Mouse (Mus musculus) CH12.LX (cell line): ENCODE data around the gene Nup50. TPM values are rescaled to one million over a fixed set of nuclear protein-coding genes. Genes with fewer than 3 reads are reported as not detected.

Experiments used
- DNase-seq: peaks from one replicate; pipeline ENCODE4 v3.0.0-alpha.2; 2013; ENCODE audit errors: extremely low read depth
- H3K27ac ChIP-seq: 2 replicates; pipeline ENCODE4 v1.5.1; 2012; ENCODE audit warnings: low read depth, mild to moderate bottlenecking, control low read depth, moderate library complexity; ENCODE audit not compliant: insufficient read depth
- H3K27me3 ChIP-seq: replicated peaks from 2 replicates; pipeline ENCODE3; 2012; ENCODE audit warnings: inconsistent platforms
- H3K36me3 ChIP-seq, 2 experiments: replicated peaks in 1 of 2; 2 replicates each; pipeline versions ENCODE3 to v1.6.1; 2012; ENCODE audit warnings: inconsistent platforms in 1 of 2, low read length in 1 of 2, mild to moderate bottlenecking in 1 of 2, mixed read lengths in 1 of 2, moderate library complexity in 1 of 2; ENCODE audit not compliant: control insufficient read depth in 1 of 2, insufficient read depth in 1 of 2
- H3K4me1 ChIP-seq, 2 experiments: 2 replicates each; pipeline ENCODE4 v1.6.1; 2012; ENCODE audit warnings: inconsistent platforms in 1 of 2, moderate library complexity in 1 of 2; ENCODE audit not compliant: insufficient read depth in 2 of 2, control insufficient read depth in 1 of 2
- H3K4me2 ChIP-seq: 2 replicates; pipeline ENCODE4 v1.6.1; 2012; ENCODE audit warnings: low read depth, mild to moderate bottlenecking, control low read depth; ENCODE audit not compliant: poor library complexity, insufficient read depth, severe bottlenecking
- H3K4me3 ChIP-seq, 3 experiments: fragments of 150-350 bp in 1 of 3; sonication (generic) in 1 of 3; replicated peaks in 1 of 3; 2 replicates each; pipeline versions ENCODE3 to v1.5.1; 2011 to 2012; ENCODE audit warnings: low read depth in 2 of 3, low read length in 2 of 3, mild to moderate bottlenecking in 2 of 3, moderate library complexity in 2 of 3, control low read depth in 1 of 3, improper control_type of control experiment in 1 of 3, inconsistent platforms in 1 of 3, mixed read lengths in 1 of 3; ENCODE audit not compliant: poor library complexity in 1 of 3
- H3K79me2 ChIP-seq: replicated peaks from 2 replicates; pipeline ENCODE4 v1.6.1; 2012; ENCODE audit warnings: mild to moderate bottlenecking, moderate library complexity; ENCODE audit not compliant: control insufficient read depth, poor library complexity, insufficient read depth, severe bottlenecking; ENCODE audit errors: extremely low read depth
- H3K9ac ChIP-seq: 2 replicates; pipeline ENCODE4 v1.6.1; 2012; ENCODE audit warnings: low read depth, mild to moderate bottlenecking, control low read depth, moderate library complexity; ENCODE audit not compliant: insufficient read depth
- H3K9me3 ChIP-seq: replicated peaks from 2 replicates; pipeline ENCODE3; 2012; ENCODE audit warnings: low read length, inconsistent platforms, mixed read lengths
- BHLHE40 ChIP-seq: IDR thresholded peaks from 2 replicates; pipeline ENCODE4 v1.6.1; 2011; ENCODE audit warnings: mild to moderate bottlenecking, low read depth, low read length, improper control_type of control experiment
- CHD1 ChIP-seq: IDR thresholded peaks from 2 replicates; pipeline ENCODE4 v1.6.1; 2012; ENCODE audit warnings: low read depth, low read length, improper control_type of control experiment, inconsistent platforms
- CHD2 ChIP-seq: IDR thresholded peaks from 2 replicates; pipeline ENCODE4 v1.6.1; 2011; ENCODE audit warnings: low read length, improper control_type of control experiment
- CTCF ChIP-seq, 2 experiments: IDR thresholded peaks in 1 of 2; conservative IDR thresholded peaks in 1 of 2; 2 replicates each; pipeline ENCODE4 v1.5.1; 2011 to 2012; ENCODE audit warnings: low read depth in 2 of 2, low read length in 2 of 2, improper control_type of control experiment in 1 of 2, inconsistent platforms in 1 of 2, mild to moderate bottlenecking in 1 of 2, moderate library complexity in 1 of 2
- E2F4 ChIP-seq: IDR thresholded peaks from 2 replicates; pipeline ENCODE4 v1.6.1; 2011; ENCODE audit warnings: low read depth, low read length, improper control_type of control experiment; ENCODE audit not compliant: insufficient replicate concordance
- ELF1 ChIP-seq: IDR thresholded peaks from 2 replicates; pipeline ENCODE4 v1.6.1; 2014; ENCODE audit warnings: low read depth, mild to moderate bottlenecking, inconsistent platforms, low read length, improper control_type of control experiment
- EP300 ChIP-seq: IDR thresholded peaks from 2 replicates; pipeline ENCODE4 v1.6.1; 2011; ENCODE audit warnings: low read length, improper control_type of control experiment
- ETS1 ChIP-seq: conservative IDR thresholded peaks from 2 replicates; pipeline ENCODE4 v1.6.1; 2012; ENCODE audit warnings: low read depth, mild to moderate bottlenecking, inconsistent platforms, low read length, improper control_type of control experiment, moderate library complexity
- GABPA ChIP-seq: IDR thresholded peaks from 2 replicates; pipeline ENCODE4 v1.6.1; 2012; ENCODE audit warnings: low read depth, low read length, improper control_type of control experiment, inconsistent platforms; ENCODE audit not compliant: insufficient replicate concordance
- HCFC1 ChIP-seq: IDR thresholded peaks from 2 replicates; pipeline ENCODE4 v1.6.1; 2012; ENCODE audit warnings: low read depth, mild to moderate bottlenecking, inconsistent platforms, low read length, improper control_type of control experiment
- IRF4 ChIP-seq: IDR thresholded peaks from 2 replicates; pipeline ENCODE4 v1.6.1; 2014; ENCODE audit warnings: low read depth, mild to moderate bottlenecking, inconsistent platforms, low read length, improper control_type of control experiment
- JUN ChIP-seq: IDR thresholded peaks from 2 replicates; pipeline ENCODE4 v1.6.1; 2011; ENCODE audit warnings: low read depth, mild to moderate bottlenecking, low read length, improper control_type of control experiment, moderate library complexity; ENCODE audit not compliant: insufficient read depth
- JUND ChIP-seq: conservative IDR thresholded peaks from 2 replicates; pipeline ENCODE4 v1.6.1; 2011; ENCODE audit warnings: low read depth, low read length, improper control_type of control experiment
- KAT2A ChIP-seq: IDR thresholded peaks from 2 replicates; pipeline ENCODE4 v1.6.1; 2012; ENCODE audit warnings: low read length, improper control_type of control experiment, inconsistent platforms; ENCODE audit not compliant: insufficient replicate concordance
- MAFK ChIP-seq: IDR thresholded peaks from 2 replicates; pipeline ENCODE4 v1.6.1; 2011; ENCODE audit warnings: low read length, improper control_type of control experiment; ENCODE audit not compliant: insufficient replicate concordance
- MAX ChIP-seq: IDR thresholded peaks from 2 replicates; pipeline ENCODE4 v1.6.1; 2011; ENCODE audit warnings: low read length, improper control_type of control experiment
- MAZ ChIP-seq: IDR thresholded peaks from 2 replicates; pipeline ENCODE4 v1.6.1; 2012; ENCODE audit warnings: low read depth, mild to moderate bottlenecking, inconsistent platforms, low read length, improper control_type of control experiment, moderate library complexity
- MEF2A ChIP-seq: IDR thresholded peaks from 2 replicates; pipeline ENCODE4 v1.6.1; 2014; ENCODE audit warnings: low read depth, mild to moderate bottlenecking, inconsistent platforms, low read length, improper control_type of control experiment, borderline replicate concordance
- MXI1 ChIP-seq: IDR thresholded peaks from 2 replicates; pipeline ENCODE4 v1.6.1; 2011; ENCODE audit warnings: mild to moderate bottlenecking, low read depth, low read length, improper control_type of control experiment
- MYC ChIP-seq: IDR thresholded peaks from 2 replicates; pipeline ENCODE4 v1.6.1; 2011; ENCODE audit warnings: low read depth, mild to moderate bottlenecking, improper control_type of control experiment, low read length
- NELFE ChIP-seq: IDR thresholded peaks from 2 replicates; pipeline ENCODE4 v1.6.1; 2011; ENCODE audit warnings: low read depth, low read length, improper control_type of control experiment
- NRF1 ChIP-seq: IDR thresholded peaks from 2 replicates; pipeline ENCODE4 v1.6.1; 2014; ENCODE audit warnings: low read depth, mild to moderate bottlenecking, inconsistent platforms, low read length, improper control_type of control experiment, moderate library complexity
- PAX5 ChIP-seq: IDR thresholded peaks from 2 replicates; pipeline ENCODE4 v1.6.1; 2012; ENCODE audit warnings: low read length, inconsistent platforms, mixed read lengths
- POLR2A ChIP-seq: IDR thresholded peaks from 2 replicates; pipeline ENCODE4 v1.6.1; 2011; ENCODE audit warnings: low read depth, mild to moderate bottlenecking, improper control_type of control experiment, low read length
- POLR2AphosphoS2 ChIP-seq: IDR thresholded peaks from 2 replicates; pipeline ENCODE4 v1.6.1; 2011; ENCODE audit warnings: low read depth, low read length, improper control_type of control experiment
- RAD21 ChIP-seq: IDR thresholded peaks from 2 replicates; pipeline ENCODE4 v1.6.1; 2011; ENCODE audit warnings: low read depth, mild to moderate bottlenecking, low read length, improper control_type of control experiment, moderate library complexity
- RCOR1 ChIP-seq: conservative IDR thresholded peaks from 2 replicates; pipeline ENCODE4 v1.6.1; 2012; ENCODE audit warnings: low read depth, mild to moderate bottlenecking, inconsistent platforms, low read length, improper control_type of control experiment
- SIN3A ChIP-seq: IDR thresholded peaks from 2 replicates; pipeline ENCODE4 v1.6.1; 2012; ENCODE audit warnings: low read length, improper control_type of control experiment, inconsistent platforms
- SMC3 ChIP-seq: IDR thresholded peaks from 2 replicates; pipeline ENCODE4 v1.6.1; 2011; ENCODE audit warnings: low read depth, low read length, improper control_type of control experiment
- TBP ChIP-seq: conservative IDR thresholded peaks from 2 replicates; pipeline ENCODE4 v1.6.1; 2011; ENCODE audit warnings: low read depth, low read length, improper control_type of control experiment
- TCF12 ChIP-seq: IDR thresholded peaks from 2 replicates; pipeline ENCODE4 v1.6.1; 2014; ENCODE audit warnings: low read depth, mild to moderate bottlenecking, inconsistent platforms, low read length, improper control_type of control experiment
- UBTF ChIP-seq: IDR thresholded peaks from 2 replicates; pipeline ENCODE4 v1.6.1; 2012; ENCODE audit warnings: low read depth, mild to moderate bottlenecking, inconsistent platforms, low read length, improper control_type of control experiment, moderate library complexity
- USF1 ChIP-seq: IDR thresholded peaks from 2 replicates; pipeline ENCODE4 v1.6.1; 2014; ENCODE audit warnings: low read depth, mild to moderate bottlenecking, inconsistent platforms, low read length, improper control_type of control experiment
- USF2 ChIP-seq: conservative IDR thresholded peaks from 2 replicates; pipeline ENCODE4 v1.6.1; 2011; ENCODE audit warnings: low read depth, low read length, improper control_type of control experiment
- ZC3H11A ChIP-seq: IDR thresholded peaks from 2 replicates; pipeline ENCODE4 v1.6.1; 2012; ENCODE audit warnings: low read depth, mild to moderate bottlenecking, inconsistent platforms, low read length, improper control_type of control experiment
- ZKSCAN1 ChIP-seq: IDR thresholded peaks from 2 replicates; pipeline ENCODE4 v1.6.1; 2012; ENCODE audit warnings: low read depth, inconsistent platforms, low read length, improper control_type of control experiment, borderline replicate concordance
- ZMIZ1 ChIP-seq: IDR thresholded peaks from 2 replicates; pipeline ENCODE4 v1.6.1; 2012; ENCODE audit warnings: low read depth, mild to moderate bottlenecking, inconsistent platforms, low read length, improper control_type of control experiment
- ZNF384 ChIP-seq: IDR thresholded peaks from 2 replicates; pipeline ENCODE4 v1.6.1; 2012; ENCODE audit warnings: low read depth, low read length, improper control_type of control experiment, inconsistent platforms
- dilution Hi-C: fragments of 300-500 bp; cut with MboI; formaldehyde crosslinking; loops from 2 replicates; pipeline ENCODE4 v1.14.3; 2020; ENCODE audit warnings: low sequenced_read_pairs; ENCODE audit not compliant: extremely low pct_unique_long_range_greater_than_20kb, extremely low pct_ligation_motif_present
- in situ Hi-C: fragments of 300-500 bp; cut with MboI; formaldehyde crosslinking; loops from 3 replicates; pipeline ENCODE4 v1.14.3; 2019; ENCODE audit warnings: low sequenced_read_pairs, low pct_ligation_motif_present, low pct_unique_long_range_greater_than_20kb, mixed read lengths
- polyA plus RNA-seq: library from polyadenylated mRNA; unstranded; fragments of >175 nt; gene quantifications from 2 replicates; pipeline ENCODE4 v1.2.1, GENCODE M21; 2012; ENCODE audit warnings: low read depth; ENCODE audit not compliant: insufficient read length
- total RNA-seq, 2 experiments: library from RNA; depleted of rRNA; stranded (reverse); fragments of 300-350 nt in 1 of 2; fragments of >200 nt in 1 of 2; gene quantifications; 2 replicates each; pipeline ENCODE4 v1.2.3; 2012 to 2014

Nup50 gene
- total and polyA plus RNA-seq, 3 experiments = 39.2 to 85.6 (median 43.4) TPM

- Histone ChIP-seq H3K4me2 (peak within 1 kb of the TSS; percentile 84), H3K4me1 (peaks cover 13 to 38% of the 10 kb centered on the region in 2 experiments), H3K27ac (no peak within 1 kb of the TSS), H3K9ac (peak within 1 kb of the TSS; percentile 55), H3K36me3 (peaks cover 0 to 7% of the 10 kb centered on the region in 2 experiments), H3K27me3 (peaks cover 2% of the 10 kb centered on the region), H3K4me3 (peak within 1 kb of the TSS; percentile 61 to 96 (median 72)), H3K9me3 (no peaks in the 10 kb centered on the region), H3K79me2 (no peaks in the 10 kb centered on the region)
- peak; percentile 95 for DNase-seq
- no peak for TF ChIP-seq SIN3A
- TF ChIP-seq E2F4 = no peak
- no peak for TF ChIP-seq MAX
- TF ChIP-seq ZMIZ1 = no peak
- no peak for TF ChIP-seq ZC3H11A
- no peak for TF ChIP-seq USF1
- no peak for TF ChIP-seq MAFK
- no peak for TF ChIP-seq PAX5
- TF ChIP-seq UBTF = peak; percentile 17; the same call in 1 of the 2 replicates
- TF ChIP-seq MEF2A = no peak
- TF ChIP-seq MXI1 = no peak
- TF ChIP-seq CHD2 = no peak
- 0 out of 2 replicates have a peak, but pooled peaks have one; percentile 24 for TF ChIP-seq TCF12
- TF ChIP-seq ZNF384 = no peak
- TF ChIP-seq JUND = no peak
- TF ChIP-seq KAT2A = no peak
- TF ChIP-seq ELF1 = peak; percentile 13; the same call in 1 of the 2 replicates
- no peak for TF ChIP-seq MYC
- TF ChIP-seq NRF1 = no peak
- TF ChIP-seq ETS1 = no peak
- no peak for TF ChIP-seq RAD21
- TF ChIP-seq HCFC1 = no peak
- TF ChIP-seq CHD1 = no peak
- no peak for TF ChIP-seq USF2
- no peak for TF ChIP-seq JUN
- no peak for TF ChIP-seq EP300
- TF ChIP-seq POLR2A = peak; percentile 64
- TF ChIP-seq MAZ = no peak
- TF ChIP-seq CTCF (conservative IDR thresholded peaks at IDR 0.05 in 1 of 2, IDR thresholded peaks at IDR 0.05 in 1 of 2; ENCODE audit: low read depth in 2 of 2, low read length in 2 of 2) = no peak
- peak; percentile 81 for TF ChIP-seq BHLHE40
- TF ChIP-seq TBP = no peak
- peak; percentile 26; the same call in 1 of the 2 replicates for TF ChIP-seq NELFE
- TF ChIP-seq POLR2AphosphoS2 = no peak
- no peak for TF ChIP-seq ZKSCAN1
- TF ChIP-seq GABPA = no peak
- no peak for TF ChIP-seq IRF4
- TF ChIP-seq SMC3 = no peak
- no peak for TF ChIP-seq RCOR1
- in situ Hi-C loops = loop anchor here (5.0 kb wide), 1 partner anchor 41 kb away; no protein-coding TSS in a partner anchor
- dilution Hi-C loops = no loop called here
These were observed 64.9 kb downstream of the Nup50 start, which contains the start of gene 5031439G07Rik for GRCm38 (mm10) chr15:84987874-84988825. TSS of gene 5031439G07Rik (minus strand) at chr15:84988551.
